Mouse (Mus musculus) neural tube, embryonic 11.5 days (tissue): Measurements from ENCODE around the gene Hcn1. TPM values are rescaled to one million over a fixed set of nuclear protein-coding genes. Genes with fewer than 3 reads are reported as not detected.

Experiments
- ATAC-seq: fragments of 200-750 bp; cut with Nextera tagmentation; 2 replicates; pipeline ENCODE4 v1.8.0; 2017; ENCODE audit warnings: moderate number of reproducible peaks, mild to moderate bottlenecking, moderate TSS enrichment, moderate library complexity; ENCODE audit not compliant: insufficient read depth, low FRiP score, low TSS enrichment
- DNase-seq: peaks from one replicate; pipeline ENCODE4 v3.0.0-alpha.2; 2015; ENCODE audit warnings: low spot score
- H3K27ac ChIP-seq: fragments of 300-500 bp; sonication (generic); 2 replicates; pipeline ENCODE4 v1.5.1; 2014; ENCODE audit warnings: low read depth, mild to moderate bottlenecking, low read length
- H3K27me3 ChIP-seq: fragments of 300-500 bp; sonication (generic); 2 replicates; pipeline ENCODE4 v1.6.1; 2014; ENCODE audit warnings: mild to moderate bottlenecking, low read length, mixed read lengths; ENCODE audit not compliant: control insufficient read depth, insufficient read depth
- H3K36me3 ChIP-seq: fragments of 300-500 bp; sonication (generic); 2 replicates; pipeline ENCODE4 v1.6.1; 2014; ENCODE audit warnings: mild to moderate bottlenecking, low read length, moderate library complexity, mixed read lengths; ENCODE audit not compliant: control insufficient read depth, insufficient read depth
- H3K4me1 ChIP-seq: fragments of 300-500 bp; sonication (generic); 2 replicates; pipeline ENCODE4 v1.6.1; 2014; ENCODE audit warnings: low read length, mixed read lengths; ENCODE audit not compliant: control insufficient read depth, insufficient read depth
- H3K4me2 ChIP-seq: fragments of 300-500 bp; sonication (generic); 2 replicates; pipeline ENCODE4 v1.6.1; 2014; ENCODE audit warnings: low read depth, mild to moderate bottlenecking, moderate library complexity
- H3K4me3 ChIP-seq: fragments of 300-500 bp; sonication (generic); 2 replicates; pipeline ENCODE4 v1.5.1; 2014; ENCODE audit warnings: low read depth, low read length
- H3K9ac ChIP-seq: fragments of 300-500 bp; sonication (generic); 2 replicates; pipeline ENCODE4 v1.6.1; 2014; ENCODE audit warnings: mild to moderate bottlenecking, low read length
- H3K9me3 ChIP-seq: fragments of 300-500 bp; sonication (generic); 2 replicates; pipeline ENCODE4 v1.6.1; 2016; ENCODE audit warnings: low read length; ENCODE audit not compliant: control insufficient read depth
- WGBS: fragments of 180-500 bp; shearing (Covaris S2); extraction: QIAGEN DNeasy Blood & Tissue Kit; methylation state at CpG from one replicate; pipeline ENCODE4 v1.1.7; 2014; 5-methylcytosine and 5-hydroxymethylcytosine counted together
- polyA plus RNA-seq: library from polyadenylated mRNA; unstranded; fragments of >200 nt; fragmentation: Nextera tagmentation; extraction: Ambion mirVana; gene quantifications from 2 replicates; pipeline ENCODE4 v1.2.1, GENCODE M21; 2014

Hcn1 gene
- polyA plus RNA-seq, 1 experiment from 2014 or later: 0.09 TPM

GRCm38 (mm10) chr13:117604073-117604472 is 2.0 kb downstream of the Hcn1 start:
- ATAC-seq: no peak
- Histone ChIP-seq H3K4me3 (no peak overlapping the region), H3K27ac (no peak overlapping the region), H3K9ac (no peak overlapping the region), H3K4me1 (no peaks in the 10 kb centered on the region), H3K4me2 (no peak overlapping the region), H3K36me3 (no peaks in the 10 kb centered on the region), H3K27me3 (peaks cover 17% of the 10 kb centered on the region), H3K9me3 (no peaks in the 10 kb centered on the region)
- 41% methylated on average over 7 of the region's 7 CpGs for WGBS
- peak; percentile 30 for DNase-seq

- H3K27me3 ChIP-seq: peaks cover 17% of the 10 kb centered on the region
- H3K36me3 ChIP-seq: no peaks in the 10 kb centered on the region
- H3K9me3 ChIP-seq: no peaks in the 10 kb centered on the region
- DNase-seq: no peak
- ATAC-seq: no peak
- H3K9ac ChIP-seq: no peak overlapping the region
- H3K4me1 ChIP-seq: no peaks in the 10 kb centered on the region
- H3K27ac ChIP-seq: no peak overlapping the region
- H3K4me2 ChIP-seq: no peak overlapping the region
- H3K4me3 ChIP-seq: no peak overlapping the region
- 89% methylated on average over 5 of the region's 5 CpGs for WGBS
Measured at GRCm38 (mm10) chr13:117604971-117605750, 3.0 kb downstream of the Hcn1 start.

GRCm38 (mm10) chr13:117611881-117612280 is 9.8 kb downstream of the Hcn1 start:
- Histone ChIP-seq H3K4me3 (no peak overlapping the region), H3K9ac (no peak overlapping the region), H3K9me3 (no peaks in the 10 kb centered on the region), H3K4me1 (no peaks in the 10 kb centered on the region), H3K27me3 (no peaks in the 10 kb centered on the region), H3K36me3 (no peaks in the 10 kb centered on the region), H3K27ac (no peak overlapping the region), H3K4me2 (no peak overlapping the region)
- no peak for ATAC-seq
- DNase-seq: no peak
- 98% methylated on average over 2 of the region's 2 CpGs for WGBS

GRCm38 (mm10) chr13:117619544-117619943 is 17.4 kb downstream of the Hcn1 start:
- 88% methylated on average over 7 of the region's 7 CpGs for WGBS
- H3K36me3 ChIP-seq: no peaks in the 10 kb centered on the region
- H3K4me1 ChIP-seq: no peaks in the 10 kb centered on the region
- ATAC-seq: no peak
- H3K27me3 ChIP-seq: no peaks in the 10 kb centered on the region
- H3K4me2 ChIP-seq: no peak overlapping the region
- no peaks in the 10 kb centered on the region for H3K9me3 ChIP-seq
- no peak for DNase-seq
- no peak overlapping the region for H3K27ac ChIP-seq
- no peak overlapping the region for H3K9ac ChIP-seq
- H3K4me3 ChIP-seq: no peak overlapping the region

GRCm38 (mm10) chr13:117657501-117657900 is 55.4 kb downstream of the Hcn1 start:
- WGBS: 76% methylated on average over 2 of the region's 2 CpGs
- H3K4me3 ChIP-seq: no peak overlapping the region

GRCm38 (mm10) chr13:117658414-117659175 is 56.5 kb downstream of the Hcn1 start:
- ATAC-seq (no peak), DNase-seq (peak; percentile 13)
- H3K9ac ChIP-seq: no peak overlapping the region
- WGBS: 86% methylated on average over 17 of the region's 17 CpGs
- no peak overlapping the region for H3K4me3 ChIP-seq
- no peaks in the 10 kb centered on the region for H3K36me3 ChIP-seq
- H3K4me2 ChIP-seq: no peak overlapping the region
- no peaks in the 10 kb centered on the region for H3K27me3 ChIP-seq
- H3K4me1 ChIP-seq: no peaks in the 10 kb centered on the region
- H3K27ac ChIP-seq: no peak overlapping the region
- H3K9me3 ChIP-seq: no peaks in the 10 kb centered on the region

More at GRCm38 (mm10) chr13:117657501-117657900, 55.4 kb downstream of the Hcn1 start:
- Histone ChIP-seq H3K9ac (no peak overlapping the region), H3K27ac (no peak overlapping the region), H3K4me1 (no peaks in the 10 kb centered on the region), H3K36me3 (no peaks in the 10 kb centered on the region), H3K4me2 (no peak overlapping the region), H3K9me3 (no peaks in the 10 kb centered on the region), H3K27me3 (no peaks in the 10 kb centered on the region)
- ATAC-seq (no peak), DNase-seq (no peak)

GRCm38 (mm10) chr13:117659511-117659910 is 57.4 kb downstream of the Hcn1 start:
- Histone ChIP-seq H3K4me3 (no peak overlapping the region), H3K9me3 (no peaks in the 10 kb centered on the region), H3K27ac (no peak overlapping the region), H3K4me2 (no peak overlapping the region), H3K9ac (no peak overlapping the region), H3K4me1 (no peaks in the 10 kb centered on the region), H3K27me3 (no peaks in the 10 kb centered on the region), H3K36me3 (no peaks in the 10 kb centered on the region)
- WGBS: 87% methylated on average over 7 of the region's 7 CpGs
- no peak for ATAC-seq
- no peak for DNase-seq

- DNase-seq: no peak
- WGBS: 76% methylated on average over 3 of the region's 3 CpGs
Measured at GRCm38 (mm10) chr13:117662661-117663060, 60.5 kb downstream of the Hcn1 start.

GRCm38 (mm10) chr13:117669303-117669702 is 67.2 kb downstream of the Hcn1 start:
- H3K4me3 ChIP-seq: no peak overlapping the region
- H3K9me3 ChIP-seq: no peaks in the 10 kb centered on the region
- DNase-seq (no peak), ATAC-seq (no peak)
- no peaks in the 10 kb centered on the region for H3K36me3 ChIP-seq
- WGBS: 65% methylated on average over 2 of the region's 2 CpGs
- no peaks in the 10 kb centered on the region for H3K27me3 ChIP-seq
- H3K4me1 ChIP-seq: no peaks in the 10 kb centered on the region
- no peak overlapping the region for H3K27ac ChIP-seq
- no peak overlapping the region for H3K9ac ChIP-seq
- no peak overlapping the region for H3K4me2 ChIP-seq

More at GRCm38 (mm10) chr13:117662661-117663060, 60.5 kb downstream of the Hcn1 start:
- Histone ChIP-seq H3K4me1 (no peaks in the 10 kb centered on the region), H3K36me3 (no peaks in the 10 kb centered on the region), H3K4me2 (no peak overlapping the region), H3K9ac (no peak overlapping the region), H3K4me3 (no peak overlapping the region), H3K9me3 (no peaks in the 10 kb centered on the region), H3K27me3 (no peaks in the 10 kb centered on the region), H3K27ac (no peak overlapping the region)
- ATAC-seq: no peak
